Mouse (Mus musculus): ENCODE results near the gene Nkx6-2. TPM values are rescaled to one million over a fixed set of nuclear protein-coding genes. Genes with fewer than 3 reads are reported as not detected.

Gene Nkx6-2
- polyA plus RNA-seq (2016; fragmentation: Nextera tagmentation; extraction: Ambion mirVana), result 0.77 and 1.5 TPM in 2 replicates

GRCm38 (mm10) chr7:139582595-139582994 lies at the start of gene Nkx6-2:
Nkx6-2 (minus strand) TSS chr7:139582797.
- Histone ChIP-seq H3K4me1 (peaks cover 27% of the 10 kb centered on the region), H3K4me2 (replicated peaks) (peak within 1 kb of the TSS; percentile 53), H3K27me3 (peaks cover 99% of the 10 kb centered on the region), H3K27ac (no peak within 1 kb of the TSS), H3K9me3 (no peaks in the 10 kb centered on the region), H3K4me3 (peak within 1 kb of the TSS; percentile 33), H3K36me3 (0 out of 2 replicates have a peak, but pooled peaks cover 9% of the 10 kb centered on the region), H3K9ac (no peak within 1 kb of the TSS)
- WGBS, result 2% methylated on average over 56 of the region's 56 CpGs
- 0 out of 2 replicates have a peak, but pooled peaks have one; percentile 58 for ATAC-seq (ENCODE audit: insufficient number of reproducible peaks, insufficient read depth, low FRiP score, low TSS enrichment)

GRCm38 (mm10) chr7:139625156-139625555 lies 42.6 kb upstream of the Nkx6-2 start:
- Histone ChIP-seq H3K4me2 (replicated peaks) (no peak overlapping the region), H3K9me3 (no peaks in the 10 kb centered on the region), H3K4me1 (no peaks in the 10 kb centered on the region), H3K27ac (no peak overlapping the region), H3K9ac (no peak overlapping the region), H3K27me3 (no peaks in the 10 kb centered on the region), H3K4me3 (no peak overlapping the region), H3K36me3 (no peaks in the 10 kb centered on the region)
- 86% methylated on average over 9 of the region's 9 CpGs for WGBS
- no peak for ATAC-seq (ENCODE audit: insufficient number of reproducible peaks, insufficient read depth, low FRiP score, low TSS enrichment)

GRCm38 (mm10) chr7:139622568-139622967 lies 40.0 kb upstream of the Nkx6-2 start:
- H3K4me1 ChIP-seq, result no peaks in the 10 kb centered on the region
- no peak overlapping the region for H3K27ac ChIP-seq
- no peaks in the 10 kb centered on the region for H3K27me3 ChIP-seq
- 85% methylated on average over 13 of the region's 13 CpGs for WGBS
- H3K9me3 ChIP-seq, result no peaks in the 10 kb centered on the region
- ATAC-seq (ENCODE audit: insufficient number of reproducible peaks, insufficient read depth, low FRiP score, low TSS enrichment), result no peak
- no peak overlapping the region for H3K9ac ChIP-seq
- H3K4me2 ChIP-seq (replicated peaks), result no peak overlapping the region
- no peak overlapping the region for H3K4me3 ChIP-seq
- H3K36me3 ChIP-seq, result no peaks in the 10 kb centered on the region

GRCm38 (mm10) chr7:139615767-139616766 lies 33.5 kb upstream of the Nkx6-2 start:
- Histone ChIP-seq H3K9ac (no peak overlapping the region), H3K36me3 (no peaks in the 10 kb centered on the region), H3K4me3 (no peak overlapping the region), H3K9me3 (no peaks in the 10 kb centered on the region), H3K27ac (no peak overlapping the region), H3K27me3 (no peaks in the 10 kb centered on the region), H3K4me2 (replicated peaks) (no peak overlapping the region), H3K4me1 (no peaks in the 10 kb centered on the region)
- WGBS, result 47% methylated on average over 12 of the region's 12 CpGs
- ATAC-seq (ENCODE audit: insufficient number of reproducible peaks, insufficient read depth, low FRiP score, low TSS enrichment), result no peak

GRCm38 (mm10) chr7:139610328-139610727 lies 27.7 kb upstream of the Nkx6-2 start:
- H3K36me3 ChIP-seq, result no peaks in the 10 kb centered on the region
- 81% methylated on average over 2 of the region's 2 CpGs for WGBS
- H3K4me2 ChIP-seq (replicated peaks), result no peak overlapping the region
- no peaks in the 10 kb centered on the region for H3K27me3 ChIP-seq
- H3K27ac ChIP-seq, result no peak overlapping the region
- no peaks in the 10 kb centered on the region for H3K9me3 ChIP-seq
- H3K9ac ChIP-seq, result no peak overlapping the region
- ATAC-seq (ENCODE audit: insufficient number of reproducible peaks, insufficient read depth, low FRiP score, low TSS enrichment), result no peak
- H3K4me1 ChIP-seq, result no peaks in the 10 kb centered on the region
- H3K4me3 ChIP-seq, result no peak overlapping the region

GRCm38 (mm10) chr7:139595862-139596261 lies 13.3 kb upstream of the Nkx6-2 start:
- 59% methylated on average over 6 of the region's 6 CpGs for WGBS
- Histone ChIP-seq H3K4me1 (no peaks in the 10 kb centered on the region), H3K36me3 (no peaks in the 10 kb centered on the region), H3K9me3 (no peaks in the 10 kb centered on the region), H3K27me3 (no peaks in the 10 kb centered on the region), H3K27ac (no peak overlapping the region), H3K4me2 (replicated peaks) (no peak overlapping the region), H3K9ac (no peak overlapping the region), H3K4me3 (no peak overlapping the region)
- ATAC-seq (ENCODE audit: insufficient number of reproducible peaks, insufficient read depth, low FRiP score, low TSS enrichment), result no peak

- Histone ChIP-seq H3K4me2 (replicated peaks) (no peak overlapping the region), H3K27ac (no peak overlapping the region), H3K9me3 (no peaks in the 10 kb centered on the region), H3K36me3 (no peaks in the 10 kb centered on the region), H3K4me3 (no peak overlapping the region), H3K4me1 (no peaks in the 10 kb centered on the region), H3K9ac (no peak overlapping the region), H3K27me3 (no peaks in the 10 kb centered on the region)
- 63% methylated on average over 6 of the region's 6 CpGs for WGBS
- ATAC-seq (ENCODE audit: insufficient number of reproducible peaks, insufficient read depth, low FRiP score, low TSS enrichment), result no peak
Measured at GRCm38 (mm10) chr7:139595311-139595710, 12.7 kb upstream of the Nkx6-2 start.

GRCm38 (mm10) chr7:139591311-139591710 lies 8.7 kb upstream of the Nkx6-2 start:
- no peak for ATAC-seq (ENCODE audit: insufficient number of reproducible peaks, insufficient read depth, low FRiP score, low TSS enrichment)
- Histone ChIP-seq H3K4me3 (no peak overlapping the region), H3K9me3 (no peaks in the 10 kb centered on the region), H3K9ac (no peak overlapping the region), H3K4me2 (replicated peaks) (no peak overlapping the region), H3K27me3 (peaks cover 38% of the 10 kb centered on the region), H3K36me3 (no peaks in the 10 kb centered on the region), H3K27ac (no peak overlapping the region), H3K4me1 (no peaks in the 10 kb centered on the region)
- WGBS, result 90% methylated on average over 5 of the region's 5 CpGs

- 31% methylated on average over 3 of the region's 3 CpGs for WGBS
- Histone ChIP-seq H3K27me3 (peaks cover 48% of the 10 kb centered on the region), H3K9me3 (no peaks in the 10 kb centered on the region), H3K27ac (no peak overlapping the region), H3K36me3 (no peaks in the 10 kb centered on the region), H3K4me3 (no peak overlapping the region), H3K4me2 (replicated peaks) (no peak overlapping the region), H3K4me1 (no peaks in the 10 kb centered on the region), H3K9ac (no peak overlapping the region)
- ATAC-seq (ENCODE audit: insufficient number of reproducible peaks, insufficient read depth, low FRiP score, low TSS enrichment), result peak; percentile 63; the same call in 1 of the 2 replicates
Measured at GRCm38 (mm10) chr7:139590302-139590701, 7.7 kb upstream of the Nkx6-2 start.

- 42% methylated on average over 7 of the region's 7 CpGs for WGBS
- no peak overlapping the region for H3K9ac ChIP-seq
- H3K4me1 ChIP-seq, result peaks cover 10% of the 10 kb centered on the region; the same call in 1 of the 2 replicates
- no peak overlapping the region for H3K27ac ChIP-seq
- no peak overlapping the region for H3K4me3 ChIP-seq
- H3K9me3 ChIP-seq, result no peaks in the 10 kb centered on the region
- peaks cover 72% of the 10 kb centered on the region for H3K27me3 ChIP-seq
- H3K4me2 ChIP-seq (replicated peaks), result no peak overlapping the region
- no peaks in the 10 kb centered on the region for H3K36me3 ChIP-seq
- ATAC-seq (ENCODE audit: insufficient number of reproducible peaks, insufficient read depth, low FRiP score, low TSS enrichment), result no peak
Measured at GRCm38 (mm10) chr7:139587919-139588318, 5.3 kb upstream of the Nkx6-2 start.

- H3K4me1 ChIP-seq, result peaks cover 27% of the 10 kb centered on the region
- no peak overlapping the region for H3K27ac ChIP-seq
- H3K4me2 ChIP-seq (replicated peaks), result no peak overlapping the region
- H3K9me3 ChIP-seq, result no peaks in the 10 kb centered on the region
- H3K4me3 ChIP-seq, result 0 out of 2 replicates have a peak overlapping the region, but pooled peaks have one; percentile 10
- peaks cover 98% of the 10 kb centered on the region for H3K27me3 ChIP-seq
- ATAC-seq (ENCODE audit: insufficient number of reproducible peaks, insufficient read depth, low FRiP score, low TSS enrichment), result no peak
- H3K36me3 ChIP-seq, result no peaks in the 10 kb centered on the region
- WGBS, result 3% methylated on average over 29 of the region's 29 CpGs
- H3K9ac ChIP-seq, result no peak overlapping the region
Measured at GRCm38 (mm10) chr7:139585183-139585821, 2.7 kb upstream of the Nkx6-2 start.
